Mouse (Mus musculus) mouse trophoblast stem cell (cell line): Measurements from ENCODE around the gene Larp4.
"Not testable (repeated sequence)": the region's sequence is repeated elsewhere in the genome, so short reads cannot be mapped to it uniquely, and the experiment has no call there.

ENCODE experiments used
- in situ Hi-C, 2 experiments: fragments of 300-500 bp; cut with MseI, MboI; formaldehyde crosslinking; loops; 2 replicates in 1 of 2; 3 replicates in 1 of 2; pipeline ENCODE4 v1.15.1; 2025

Gene Larp4

GRCm38 (mm10) chr15:99969765-99970164 lies at the start of gene Larp4:
Gene Larp4, plus strand, starts transcription at chr15:99970065.
- in situ Hi-C loops, result not testable (repeated sequence)

- in situ Hi-C loops, result no loop called here
Measured at GRCm38 (mm10) chr15:99931231-99931630, 38.6 kb upstream of the Larp4 start.

DNA sequence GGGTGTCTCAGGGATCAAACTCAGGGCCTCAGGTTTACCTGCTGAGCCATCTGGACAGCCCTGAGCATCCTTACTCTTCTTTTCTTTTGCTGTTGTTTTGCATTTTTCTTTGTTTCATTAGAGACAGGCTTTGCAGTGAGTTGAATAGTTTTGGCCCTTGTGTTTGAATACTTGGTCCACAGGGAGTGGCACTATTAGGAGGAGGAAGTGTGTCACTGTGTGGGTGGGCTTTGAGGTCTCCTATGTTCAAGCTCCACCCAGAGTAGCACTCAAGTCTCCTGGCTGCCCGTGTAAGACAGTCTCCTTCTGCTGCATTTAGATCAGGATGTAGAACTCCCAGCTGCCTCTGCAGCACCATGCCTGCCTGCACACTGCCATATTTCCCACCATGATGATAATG lies 35.4 kb upstream of the Larp4 start:
- in situ Hi-C loops, result no loop called here

- in situ Hi-C loops, result no loop called here
Measured at GRCm38 (mm10) chr15:99936659-99937058, 33.2 kb upstream of the Larp4 start.

DNA sequence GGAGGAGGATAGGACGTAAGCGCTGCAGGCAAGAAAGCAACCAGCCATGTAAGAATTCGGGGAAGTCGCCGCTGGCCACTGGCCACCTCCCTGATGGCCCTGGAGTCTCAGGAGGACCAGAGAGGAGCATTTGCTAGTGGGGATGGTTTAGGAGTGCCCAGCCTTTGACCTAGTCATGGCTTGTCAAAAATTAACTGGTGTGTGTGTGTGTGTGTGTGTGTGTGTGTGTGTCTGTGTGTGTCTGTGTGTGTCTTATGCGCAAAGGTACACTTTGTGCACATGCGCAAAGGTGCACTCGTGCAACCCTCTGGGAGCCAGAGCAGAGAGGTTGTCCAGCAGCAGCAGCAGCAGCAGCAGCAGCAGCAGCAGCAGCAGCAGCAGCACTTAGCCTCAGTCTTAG lies 32.0 kb upstream of the Larp4 start:
- in situ Hi-C loops, result no loop called here

- in situ Hi-C loops, result no loop called here
Measured at GRCm38 (mm10) chr15:99940426-99940825, 29.4 kb upstream of the Larp4 start.

DNA sequence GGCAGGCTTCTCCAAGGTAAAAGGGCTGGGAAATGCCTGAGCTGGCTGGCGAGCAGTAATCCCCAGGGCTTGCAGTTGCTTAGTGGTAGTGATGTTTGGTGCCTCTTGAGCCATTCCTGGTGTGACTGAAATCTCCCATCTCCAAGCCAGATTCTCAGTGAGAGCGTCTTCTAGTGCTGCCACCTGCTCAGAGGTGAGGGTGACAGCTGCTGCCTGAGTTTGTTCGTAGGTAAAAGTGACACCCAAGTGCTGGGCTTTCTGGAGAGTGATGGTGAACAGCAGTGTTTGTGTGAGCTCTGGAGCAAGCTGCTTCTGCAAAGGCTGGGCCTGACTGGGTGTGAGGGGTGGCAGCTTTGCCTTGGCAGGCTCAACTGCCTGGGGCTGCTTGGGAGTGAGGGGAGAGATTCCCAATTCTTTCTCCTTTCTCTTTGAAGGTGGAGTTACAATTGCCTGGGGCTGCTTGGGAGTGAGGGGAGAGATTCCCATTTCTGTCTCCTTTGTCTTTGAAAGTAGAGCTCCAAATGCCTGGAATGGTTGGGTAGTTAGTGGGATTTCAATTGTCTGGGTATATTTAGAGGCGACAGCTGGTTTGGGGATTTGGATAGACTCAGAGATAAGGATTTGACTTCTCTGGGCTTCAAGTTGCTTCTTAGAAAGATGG lies 28.8 kb upstream of the Larp4 start:
- in situ Hi-C loops, result no loop called here

DNA sequence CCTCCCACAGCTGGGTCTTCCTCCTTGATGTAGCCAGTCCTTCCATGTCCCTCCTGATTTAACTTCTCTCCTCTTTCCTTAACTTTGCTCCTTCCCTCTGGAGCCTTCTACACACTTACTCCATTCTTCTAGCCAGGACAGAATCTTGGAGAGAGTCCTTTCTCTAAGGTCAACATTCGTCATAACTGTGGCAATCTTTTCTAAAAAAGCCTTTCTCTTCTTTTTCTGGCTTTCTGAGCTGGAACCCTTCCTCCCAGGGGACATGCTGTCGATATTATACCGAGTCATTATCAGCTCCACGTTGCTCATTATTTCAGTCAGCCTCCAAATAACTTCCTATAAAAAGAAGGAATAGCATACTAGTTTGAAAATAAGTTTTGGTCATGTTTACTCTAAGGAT lies 14.5 kb upstream of the Larp4 start:
- in situ Hi-C loops, result no loop called here

GRCm38 (mm10) chr15:99965103-99965775 lies 4.6 kb upstream of the Larp4 start:
- in situ Hi-C loops, result no loop called here

GRCm38 (mm10) chr15:99966961-99967360 lies 2.9 kb upstream of the Larp4 start, which contains the start of gene Fam186a:
Gene Fam186a, minus strand, starts transcription at chr15:99967061.
- in situ Hi-C loops, result no loop called here

GRCm38 (mm10) chr15:99970606-99971005 lies 741 bp downstream of the Larp4 start:
- in situ Hi-C loops, result no loop called here

GRCm38 (mm10) chr15:99972361-99972988 lies 2.6 kb downstream of the Larp4 start:
- in situ Hi-C loops, result no loop called here

DNA sequence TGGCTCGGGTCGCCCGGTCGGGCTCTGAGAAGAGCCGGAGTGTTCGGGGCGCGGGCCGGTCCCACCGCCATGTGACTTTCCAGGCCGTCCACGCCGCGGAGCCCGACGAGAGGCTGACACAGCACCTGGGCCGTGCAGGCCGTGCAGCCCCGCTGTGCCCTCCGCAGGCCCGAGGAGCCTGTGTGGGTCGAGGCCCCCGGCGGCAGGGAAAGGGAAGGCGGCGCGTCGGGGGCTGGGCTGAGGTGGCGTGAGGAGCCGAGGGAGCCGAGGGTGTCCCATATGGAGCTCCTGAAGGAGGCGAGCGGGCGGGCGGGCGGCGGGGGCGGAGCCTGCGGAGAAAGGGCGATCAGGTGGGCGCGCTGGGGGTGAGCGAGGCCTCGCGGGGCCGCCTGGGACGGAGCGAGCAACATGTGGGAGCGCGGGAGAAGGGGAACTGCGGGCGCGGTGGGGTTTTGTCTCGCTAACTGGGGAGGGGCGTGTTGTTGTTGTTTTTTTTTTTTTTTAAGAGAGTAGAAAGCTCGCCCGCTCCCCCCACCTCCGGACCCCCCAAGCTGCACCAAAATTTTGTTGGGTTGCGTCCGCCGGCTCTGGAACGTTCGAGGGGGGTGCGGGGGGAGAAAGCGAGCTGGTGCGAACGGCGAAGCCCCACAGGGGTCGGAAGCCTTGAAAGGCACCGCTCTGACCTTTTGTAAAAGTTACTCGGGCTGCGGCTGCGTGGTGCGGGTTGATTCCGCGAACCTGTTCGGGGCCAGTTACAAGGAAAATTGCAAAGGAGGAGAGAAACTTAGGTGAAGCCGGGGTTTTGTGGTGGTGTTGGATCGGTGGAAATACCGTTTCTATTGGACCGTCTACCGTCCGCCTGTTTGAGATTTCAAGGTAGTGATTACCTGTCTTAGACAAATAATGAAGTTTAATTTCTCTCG lies 3.4 kb downstream of the Larp4 start:
- in situ Hi-C loops, result no loop called here

- in situ Hi-C loops, result no loop called here
Measured at GRCm38 (mm10) chr15:99974476-99975220, 4.8 kb downstream of the Larp4 start.

DNA sequence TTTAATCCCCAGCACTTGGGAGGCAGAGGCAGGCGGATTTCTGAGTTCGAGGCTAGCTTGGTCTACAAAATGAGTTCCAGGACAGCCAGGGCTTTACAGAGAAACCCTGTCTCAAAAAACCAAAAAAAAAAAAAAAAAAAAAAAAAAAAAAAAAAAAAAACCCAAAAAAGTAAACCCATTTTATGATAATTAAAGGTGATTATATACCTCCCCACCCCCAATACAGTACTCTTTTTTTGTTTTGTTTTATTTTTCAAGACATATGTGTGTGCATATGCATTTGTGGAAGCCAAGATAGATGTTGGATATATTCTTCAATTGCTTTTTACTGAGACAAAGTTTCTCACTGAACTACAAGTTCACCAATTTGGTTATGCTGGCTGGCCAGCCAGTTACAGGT lies 6.3 kb downstream of the Larp4 start:
- in situ Hi-C loops, result not testable (repeated sequence)

GRCm38 (mm10) chr15:99979266-99979665 lies 9.4 kb downstream of the Larp4 start:
- in situ Hi-C loops, result no loop called here

DNA sequence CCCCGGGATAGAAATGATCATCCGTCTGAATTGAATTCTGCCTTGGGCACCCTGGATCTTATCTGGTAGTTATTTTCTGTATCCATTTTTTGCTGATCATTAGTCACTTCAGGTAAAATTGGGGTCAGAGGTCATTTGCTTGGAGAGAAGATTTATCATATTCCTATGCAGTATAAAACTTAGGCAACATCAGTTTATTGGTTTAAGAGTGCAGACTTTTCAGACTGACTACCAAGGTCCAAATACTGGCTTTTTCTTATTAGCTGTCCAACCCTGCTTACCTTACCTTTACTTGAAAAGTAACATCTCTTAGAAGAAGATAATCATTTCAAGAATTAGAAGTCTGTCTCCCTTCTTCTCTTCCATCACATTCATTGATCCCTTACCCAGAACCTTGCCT lies 9.8 kb downstream of the Larp4 start:
- in situ Hi-C loops, result no loop called here

DNA sequence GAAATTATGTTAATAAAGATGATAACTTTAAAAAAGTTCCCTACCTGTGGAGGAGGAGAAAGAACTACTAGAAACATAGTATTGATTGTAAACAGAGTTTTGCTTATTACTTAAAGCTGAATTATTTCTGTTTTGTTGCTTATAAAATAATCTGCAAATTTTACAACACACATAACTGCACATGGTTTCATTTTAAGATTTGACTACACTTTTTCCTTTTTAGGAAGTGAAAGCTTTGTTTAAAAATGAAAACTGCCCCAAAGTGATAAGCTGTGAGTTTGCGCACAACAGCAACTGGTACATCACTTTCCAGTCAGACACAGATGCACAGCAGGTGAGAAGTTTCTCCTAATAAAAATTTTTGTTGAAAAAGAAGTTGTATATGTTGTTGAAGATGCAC lies 23.2 kb downstream of the Larp4 start:
- in situ Hi-C loops, result no loop called here

- in situ Hi-C loops, result no loop called here
Measured at GRCm38 (mm10) chr15:99997114-99997804, 27.4 kb downstream of the Larp4 start.

DNA sequence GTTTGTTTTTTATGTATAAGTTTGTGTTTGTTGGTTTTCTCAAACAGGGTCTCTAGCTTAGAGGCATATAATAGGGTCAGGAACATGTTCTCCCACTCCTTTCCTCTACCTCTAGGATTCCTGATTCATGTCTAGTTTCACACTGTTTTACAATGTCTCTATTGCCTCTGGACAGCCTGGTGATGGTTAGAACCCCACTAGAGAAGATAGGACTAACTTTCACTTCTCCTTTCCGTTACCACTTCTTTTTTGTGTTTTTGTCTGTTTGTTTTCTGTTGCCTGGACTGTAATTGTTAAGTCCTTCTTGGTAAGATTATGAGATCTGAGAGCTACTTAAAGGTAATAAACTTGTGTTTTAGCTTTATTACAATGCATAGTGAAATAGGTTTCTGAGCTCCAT lies 29.5 kb downstream of the Larp4 start:
- in situ Hi-C loops, result no loop called here
